Mouse (Mus musculus): Measurements from ENCODE around the gene Prl8a1.

The Prl8a1 gene

GRCm38 (mm10) chr13:27582071-27582470 is at the start of gene Prl8a1:
Prl8a1 (minus strand) TSS chr13:27582171.
- DNase-seq: no peak

- DNase-seq: no peak
These were observed 28.5 kb upstream of the Prl8a1 start, which contains the start of gene Prl7b1 for GRCm38 (mm10) chr13:27610482-27610881. Prl7b1 (minus strand) TSS chr13:27610582.

GRCm38 (mm10) chr13:27564506-27564905 is 17.5 kb downstream of the Prl8a1 start, which contains the start of gene Prl8a9:
Prl8a9 (minus strand) TSS chr13:27564606.
- no peak for DNase-seq

GRCm38 (mm10) chr13:27553336-27553735 is 28.6 kb downstream of the Prl8a1 start:
- no peak for DNase-seq
